Mouse (Mus musculus) monocyte, adult 2 months (primary cell): ENCODE measurements around the gene Uap1.
"Not testable (repeated sequence)": the region's sequence is repeated elsewhere in the genome, so short reads cannot be mapped to it uniquely, and the experiment has no call there.

Experiments
- DNase-seq, 2 experiments: peaks; one replicate each; pipeline ENCODE4 v3.0.0; 2022; ENCODE audit warnings: low spot score in 2 of 2, low read depth in 1 of 2

Gene Uap1

GRCm38 (mm10) chr1:170113616-170114015, 61.1 kb downstream of the Uap1 start:
- DNase-seq: no peak

- no peak for DNase-seq
These were observed 62.5 kb downstream of the Uap1 start for GRCm38 (mm10) chr1:170112261-170112660.

GRCm38 (mm10) chr1:170111651-170112226, 63.0 kb downstream of the Uap1 start:
- DNase-seq: no peak

- no peak for DNase-seq
These were observed 64.0 kb downstream of the Uap1 start, which contains the start of gene Ddr2 for GRCm38 (mm10) chr1:170110516-170111332. Ddr2 (minus strand) TSS chr1:170110762.

GRCm38 (mm10) chr1:170109776-170110515, 64.8 kb downstream of the Uap1 start:
- no peak for DNase-seq

GRCm38 (mm10) chr1:170102814-170103213, 71.9 kb downstream of the Uap1 start:
- DNase-seq: not testable (repeated sequence)
